Mouse (Mus musculus) lung, postnatal 4 days (tissue): ENCODE results near the gene Hoxb8.
A peak's percentile ranks its signal among the peaks of the same experiment; 100 is the strongest.

Source experiments
- DNase-seq, 2 experiments: peaks; one replicate each; pipeline ENCODE4 v3.0.0; 2021

The Hoxb8 gene

GRCm38 (mm10) chr11:96281855-96282570, at the start of gene Hoxb8:
TSS of gene Hoxb8 (plus strand) at chr11:96281905.
- DNase-seq, result no peak

GRCm38 (mm10) chr11:96234906-96235305, 46.8 kb upstream of the Hoxb8 start:
- peak; percentile 37 to 60 for DNase-seq

GRCm38 (mm10) chr11:96240211-96240610, 41.5 kb upstream of the Hoxb8 start:
- DNase-seq, result peak in 1 of 2 experiments; percentile 60

GRCm38 (mm10) chr11:96250901-96251300, 30.8 kb upstream of the Hoxb8 start:
- no peak for DNase-seq

GRCm38 (mm10) chr11:96251480-96252031, 30.1 kb upstream of the Hoxb8 start:
- DNase-seq, result no peak

GRCm38 (mm10) chr11:96252541-96253120, 29.1 kb upstream of the Hoxb8 start:
- DNase-seq, result no peak

- DNase-seq, result no peak
These were observed 27.5 kb upstream of the Hoxb8 start for GRCm38 (mm10) chr11:96254221-96254620.

GRCm38 (mm10) chr11:96255111-96255995, 26.4 kb upstream of the Hoxb8 start:
- DNase-seq, result no peak

GRCm38 (mm10) chr11:96255996-96256445, 25.7 kb upstream of the Hoxb8 start:
- DNase-seq, result no peak

- DNase-seq, result no peak
These were observed 24.6 kb upstream of the Hoxb8 start for GRCm38 (mm10) chr11:96257141-96257540.

GRCm38 (mm10) chr11:96259038-96259437, 22.7 kb upstream of the Hoxb8 start:
- no peak for DNase-seq

- DNase-seq, result no peak
These were observed 22.2 kb upstream of the Hoxb8 start for GRCm38 (mm10) chr11:96259511-96259910.

- DNase-seq, result peak in 1 of 2 experiments; percentile 71
These were observed 21.3 kb upstream of the Hoxb8 start for GRCm38 (mm10) chr11:96260310-96260970.

- peak; percentile 81 to 82 for DNase-seq
These were observed 20.3 kb upstream of the Hoxb8 start for GRCm38 (mm10) chr11:96261323-96261890.

- peak in 1 of 2 experiments; percentile 19 for DNase-seq
These were observed 19.4 kb upstream of the Hoxb8 start for GRCm38 (mm10) chr11:96262262-96262830.

- DNase-seq, result peak in 1 of 2 experiments; percentile 10
These were observed 17.9 kb upstream of the Hoxb8 start for GRCm38 (mm10) chr11:96263636-96264389.

GRCm38 (mm10) chr11:96264390-96265020, 17.2 kb upstream of the Hoxb8 start:
- peak in 1 of 2 experiments; percentile 13 for DNase-seq

- no peak for DNase-seq
These were observed 15.8 kb upstream of the Hoxb8 start for GRCm38 (mm10) chr11:96265954-96266353.

GRCm38 (mm10) chr11:96267021-96267920, 14.4 kb upstream of the Hoxb8 start:
- no peak for DNase-seq
